In the genomic region with DNA sequence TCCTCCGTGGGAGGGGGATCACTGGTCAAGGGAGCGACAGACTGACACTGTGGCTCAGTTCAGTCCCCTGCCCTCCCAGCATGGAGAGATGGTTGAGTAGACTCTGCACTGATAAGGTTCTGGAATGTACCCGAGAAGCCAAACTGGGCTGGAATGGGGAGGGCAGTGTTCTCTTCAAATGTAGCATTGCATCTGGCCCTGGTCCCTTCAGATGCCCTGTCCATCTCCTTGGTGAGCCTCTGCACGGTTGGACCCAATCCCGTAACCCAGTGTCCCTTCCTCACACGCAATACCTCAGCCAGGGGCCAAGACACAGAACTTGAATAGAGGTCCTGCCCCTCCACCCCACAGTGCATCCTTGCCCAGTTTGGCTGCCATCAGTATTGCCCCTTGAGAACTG, we compare ENCODE assay signal across 17 mouse cellular contexts. TPM values are rescaled to one million over a fixed set of nuclear protein-coding genes. Genes with fewer than 3 reads are reported as not detected.
"Had no signal": no experiment of that assay in that cellular context is flagged by ENCODE, and none has a peak within 500 bp of the region (broad histone marks: within the 10 kb centered on the region; RNA-seq: fewer than 3 reads in every experiment).

No protein-coding gene starts in this region.

- H3K27me3 ChIP-seq: limb, embryonic 15.5 days; liver, embryonic 12.5 days had no signal

- ATAC-seq: liver, embryonic 12.5 days had no signal

- H3K4me3 ChIP-seq: limb, embryonic 15.5 days; liver, embryonic 12.5 days; midbrain, embryonic 10.5 days; myocyte had no signal

- H3K9me3 ChIP-seq: limb, embryonic 15.5 days; liver, embryonic 12.5 days; midbrain, embryonic 10.5 days had no signal

- H3K9ac ChIP-seq: limb, embryonic 15.5 days; liver, embryonic 12.5 days; lung, embryonic 14.5 days had no signal

- H3K4me2 ChIP-seq: limb, embryonic 15.5 days; liver, embryonic 12.5 days; lung, embryonic 14.5 days had no signal

- DNase-seq: kidney, postnatal 36 days; layer of hippocampus, adult 9-11 months; layer of hippocampus, postnatal 36 days; lung, embryonic 14.5 days; lung, postnatal 10 days; lung, postnatal 4 days; midbrain, embryonic 14.5 days; retina, postnatal 1 day; right cerebral cortex, postnatal 4 days; spleen, adult 18-20 months; thymus, postnatal 36 days had no signal

- H3K27ac ChIP-seq: limb, embryonic 15.5 days; liver, embryonic 12.5 days; midbrain, embryonic 10.5 days had no signal

RNA-seq across cellular contexts. Expression of gene Slc39a5, which starts 9.2 kb away (rescaled TPM):
- total RNA-seq: layer of hippocampus, postnatal 36 days; megakaryocyte, adult 5-6 weeks had no signal
- polyA plus RNA-seq: midbrain, embryonic 14.5 days; myocyte; neural tube, embryonic 11.5 days had no signal
